Mouse (Mus musculus): ENCODE data around the gene Pnpla1.

Gene Pnpla1

DNA sequence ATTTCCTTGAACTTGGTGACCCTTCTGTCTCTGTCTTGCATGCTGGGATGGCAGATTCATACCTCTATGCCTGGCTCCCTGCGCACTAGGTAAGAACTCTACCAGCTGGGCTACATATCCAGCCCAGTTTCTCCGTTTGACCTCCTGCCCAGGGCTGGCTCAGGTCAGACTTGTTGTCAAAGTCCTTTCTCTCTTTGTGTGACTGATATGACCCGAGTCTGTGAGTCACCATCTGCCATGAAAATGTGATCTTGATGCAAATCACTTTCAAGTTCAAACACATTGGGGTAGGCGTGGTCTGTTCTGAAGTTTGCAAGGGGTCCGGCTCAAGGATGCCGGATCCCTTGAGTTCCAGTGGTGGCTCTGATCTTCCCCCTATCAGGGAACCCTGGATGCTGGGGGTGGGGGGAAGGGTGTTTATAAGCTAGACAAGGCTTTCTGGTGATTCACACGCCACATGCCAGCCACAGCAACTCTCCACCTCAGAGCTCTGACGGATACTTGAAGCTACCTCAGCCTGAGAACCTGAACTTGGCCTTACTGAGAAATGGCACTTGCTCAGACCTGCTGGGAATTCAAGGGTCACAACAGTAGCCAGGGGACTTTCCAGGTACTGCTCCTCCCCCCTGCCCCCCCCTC is 66.9 kb downstream of the Pnpla1 start:
- no peak for DNase-seq (ENCODE audit: low spot score)

DNA sequence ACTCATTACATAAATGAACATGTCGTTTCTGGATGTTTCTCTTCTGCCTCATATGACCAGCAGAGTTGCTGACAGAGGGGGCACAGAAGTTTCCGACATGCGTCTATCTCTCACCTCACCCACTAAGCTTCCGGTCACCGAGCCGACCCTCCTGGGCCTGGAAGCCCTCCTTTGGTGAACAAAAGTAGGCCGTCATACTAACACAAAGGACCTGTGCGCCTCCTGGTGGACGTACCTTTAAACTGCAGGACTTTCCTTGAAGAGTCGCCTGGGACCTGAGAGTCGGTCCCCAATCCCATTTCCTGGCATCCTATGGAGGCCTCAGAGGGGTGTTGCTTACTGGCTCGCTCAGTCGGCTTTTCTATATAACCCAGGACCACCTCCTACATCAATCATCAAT is 68.2 kb downstream of the Pnpla1 start:
- DNase-seq (ENCODE audit: low spot score), result peak; percentile 59

DNA sequence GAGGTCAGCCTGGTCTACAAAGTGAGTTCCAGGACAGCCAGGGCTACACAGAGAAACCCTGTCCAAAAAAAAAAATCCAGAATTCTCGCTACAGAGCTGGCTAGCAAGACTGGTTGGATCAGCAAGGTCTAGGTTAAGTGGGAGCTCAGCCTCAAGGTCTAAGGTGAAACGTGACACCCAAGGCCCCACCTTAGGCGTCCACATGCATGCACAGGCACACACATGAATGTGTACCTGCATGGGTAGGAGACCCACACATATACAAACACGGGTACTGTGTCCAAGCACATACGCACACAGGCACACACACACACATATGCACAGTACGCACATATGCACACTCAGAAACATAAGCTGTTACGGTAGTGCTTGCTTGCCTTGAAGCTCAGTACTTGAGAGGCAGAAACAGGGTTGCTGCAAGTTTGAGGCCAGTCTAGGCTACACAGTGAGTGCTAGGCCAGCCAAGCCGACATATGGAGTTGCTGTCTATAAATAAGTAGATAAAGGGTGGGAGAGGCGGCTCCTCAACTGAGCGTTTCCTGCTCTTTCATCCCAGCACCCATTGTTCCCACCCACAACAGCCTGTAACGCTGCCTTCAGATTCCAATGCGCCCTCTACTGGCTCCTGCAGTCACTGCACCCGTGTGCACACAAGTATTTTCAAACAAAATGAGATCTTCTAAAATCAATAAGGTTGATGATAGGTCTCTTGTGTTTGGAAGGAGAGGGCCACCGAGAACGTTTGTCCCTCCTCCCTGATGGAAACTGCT is 68.8 kb downstream of the Pnpla1 start:
- DNase-seq (ENCODE audit: low spot score), result peak; percentile 30

DNA sequence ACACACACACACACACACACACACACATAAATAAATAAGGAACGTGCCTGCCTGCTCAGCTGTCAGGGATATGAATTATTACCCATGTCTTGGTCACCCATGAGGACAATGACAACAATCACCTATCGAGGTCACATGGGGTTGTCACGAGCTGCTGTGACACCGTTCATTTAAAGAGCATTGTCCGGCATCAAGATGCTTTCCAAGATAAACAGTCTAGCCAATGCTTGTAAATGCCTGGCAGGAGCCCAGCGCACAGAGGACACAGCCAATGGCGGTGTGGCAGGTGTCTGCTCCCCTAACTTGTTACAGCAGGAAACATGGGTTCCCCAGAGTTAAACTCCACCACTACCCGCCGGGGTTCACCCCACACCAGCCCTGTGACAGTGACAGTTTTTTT is 69.8 kb downstream of the Pnpla1 start:
- DNase-seq (ENCODE audit: low spot score), result no peak

DNA sequence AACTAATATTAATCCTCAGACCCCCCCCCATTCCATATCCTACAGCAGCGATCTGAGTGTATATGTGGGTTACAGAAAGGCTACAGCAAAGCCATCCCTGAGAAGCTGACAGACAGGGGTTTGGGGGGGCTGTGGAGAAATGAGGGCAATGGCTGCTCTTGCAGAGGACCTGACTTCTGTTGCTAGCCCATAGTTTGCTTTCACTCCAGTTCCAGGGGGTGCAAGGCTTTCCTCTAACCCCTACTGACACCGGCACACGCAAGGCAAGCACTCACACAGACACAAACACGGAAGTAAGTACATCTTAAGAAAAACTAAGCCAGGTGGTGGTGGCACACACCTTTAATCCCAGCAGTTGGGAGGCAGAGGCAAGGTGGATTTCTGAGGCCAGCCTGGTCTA is 71.2 kb downstream of the Pnpla1 start:
- DNase-seq (ENCODE audit: low spot score), result no peak

DNA sequence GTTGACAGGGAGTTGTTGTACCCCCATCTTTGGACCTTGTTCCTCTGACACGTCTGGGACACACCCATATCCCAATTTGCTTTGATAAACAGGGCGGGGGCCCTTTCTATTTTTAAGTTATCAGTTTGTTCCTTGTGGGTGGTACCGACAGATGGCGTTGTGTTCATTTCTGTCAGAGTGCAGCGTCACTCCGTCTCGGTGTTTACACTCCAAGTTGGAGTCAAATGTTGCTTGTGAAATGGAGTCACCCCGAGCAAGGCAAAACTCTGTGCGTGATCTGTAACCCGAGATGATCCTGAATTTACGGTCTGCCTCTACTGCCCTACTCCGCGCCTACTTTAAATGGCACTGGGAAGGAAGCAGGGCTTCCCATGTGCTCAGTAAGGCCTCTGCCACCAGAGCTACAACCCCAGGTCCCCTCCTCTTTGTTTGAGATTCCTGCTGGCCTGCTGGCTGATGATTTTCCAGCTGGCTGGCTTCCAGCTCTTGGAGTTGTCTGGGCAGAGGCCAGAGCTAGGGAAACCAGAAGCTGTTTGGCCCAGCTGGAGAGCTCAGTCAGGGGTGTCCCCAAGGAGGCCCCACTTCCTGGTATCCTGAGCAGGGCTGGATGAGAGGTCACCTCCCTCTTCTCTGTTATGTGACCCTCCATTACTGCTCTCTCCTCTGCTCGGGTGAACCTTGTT is 72.3 kb downstream of the Pnpla1 start:
- peak; percentile 87 for DNase-seq (ENCODE audit: low spot score)

DNA sequence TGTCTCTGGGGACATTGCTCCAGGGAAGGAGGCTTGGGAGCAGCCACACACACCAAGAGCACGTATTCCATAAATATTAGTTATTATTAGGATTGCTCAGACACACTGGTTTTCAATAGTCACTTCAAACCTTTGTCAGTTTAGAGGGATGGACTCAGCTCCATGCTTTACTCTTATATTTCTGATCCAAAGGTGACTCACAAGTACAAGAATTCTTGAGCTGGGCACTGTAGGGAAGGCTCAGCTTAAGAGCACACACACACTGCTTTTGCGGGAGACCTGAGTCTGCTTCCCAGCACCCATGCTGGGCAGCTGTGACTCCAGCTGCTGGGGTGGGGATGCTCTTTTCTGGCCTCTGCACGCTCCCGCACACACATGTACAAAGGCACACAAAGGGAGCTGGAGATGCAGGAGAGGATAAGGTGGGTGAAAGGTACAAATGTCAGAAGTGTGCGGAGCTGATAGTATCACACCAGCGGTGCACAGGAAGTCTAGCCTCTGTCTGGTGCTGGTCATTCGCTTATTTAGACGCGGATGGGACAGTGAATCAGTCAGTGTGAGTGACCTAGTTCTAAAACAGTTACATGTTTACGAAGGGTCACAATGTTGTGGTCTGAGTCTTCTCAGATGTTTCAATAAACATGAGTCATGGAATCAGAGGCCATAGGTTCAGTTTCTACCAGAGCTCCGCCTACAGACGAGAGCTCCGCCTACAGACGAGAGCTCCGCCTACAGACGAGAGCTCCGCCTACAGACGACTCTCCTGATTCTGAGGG is 73.4 kb downstream of the Pnpla1 start:
- no peak for DNase-seq (ENCODE audit: low spot score)

DNA sequence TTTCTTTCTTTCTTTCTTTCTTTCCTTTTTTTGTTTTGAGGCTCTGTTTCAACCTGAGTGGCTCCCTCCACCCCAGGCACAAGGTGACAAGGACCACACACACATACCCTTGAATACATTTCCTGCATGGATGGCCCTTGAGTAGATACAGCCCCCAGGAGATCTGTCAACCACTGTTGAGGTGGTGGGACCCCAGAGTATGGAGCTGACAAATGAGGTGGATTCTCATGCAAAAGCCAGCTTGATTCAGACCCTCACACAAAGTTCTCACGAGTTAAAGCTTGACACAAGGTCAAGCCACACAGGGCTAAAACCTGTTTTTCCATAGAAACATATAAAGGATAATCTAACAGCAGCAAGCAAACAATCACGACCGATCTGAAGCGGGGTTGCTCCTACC is 74.1 kb downstream of the Pnpla1 start:
- no peak for DNase-seq (ENCODE audit: low spot score)

DNA sequence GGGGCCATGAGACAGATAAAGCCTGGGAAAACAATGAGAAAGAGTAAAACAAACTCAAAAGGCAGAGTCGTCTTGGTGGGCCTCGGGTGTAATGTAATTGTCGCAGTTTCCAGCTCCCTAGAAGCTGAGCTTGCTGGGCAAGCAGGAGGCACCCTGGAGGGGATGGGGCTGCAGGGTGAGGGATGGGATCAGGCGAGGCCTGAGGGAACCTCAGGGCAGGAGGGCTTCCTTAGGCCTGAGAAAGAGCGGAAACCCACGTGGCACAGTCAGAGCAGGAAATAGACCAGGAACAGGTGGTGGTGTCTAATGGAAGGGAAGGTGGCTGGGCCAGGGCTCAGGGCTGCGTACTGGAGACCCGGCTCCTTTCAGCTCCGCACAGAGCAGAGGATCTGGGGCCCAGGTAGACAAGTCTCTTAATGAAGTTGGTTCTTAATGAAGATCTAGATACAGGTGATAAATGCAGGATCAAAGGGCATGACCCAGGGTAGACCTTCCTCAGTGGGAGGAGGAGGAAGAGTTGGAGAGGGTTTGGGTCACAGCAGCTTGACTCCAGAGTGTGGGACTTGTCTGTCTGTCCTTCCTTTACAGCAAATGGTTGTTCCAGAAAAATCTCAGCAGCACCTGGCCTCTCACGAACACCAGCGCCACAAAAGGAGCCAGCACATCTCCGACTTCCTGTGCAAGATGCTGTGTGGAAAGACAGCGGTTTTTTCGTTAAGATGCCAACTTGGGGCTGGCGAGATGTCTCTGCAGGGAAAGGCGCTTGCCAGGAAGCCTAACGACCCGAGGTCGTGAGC is 76.1 kb downstream of the Pnpla1 start:
- DNase-seq (ENCODE audit: low spot score), result no peak

DNA sequence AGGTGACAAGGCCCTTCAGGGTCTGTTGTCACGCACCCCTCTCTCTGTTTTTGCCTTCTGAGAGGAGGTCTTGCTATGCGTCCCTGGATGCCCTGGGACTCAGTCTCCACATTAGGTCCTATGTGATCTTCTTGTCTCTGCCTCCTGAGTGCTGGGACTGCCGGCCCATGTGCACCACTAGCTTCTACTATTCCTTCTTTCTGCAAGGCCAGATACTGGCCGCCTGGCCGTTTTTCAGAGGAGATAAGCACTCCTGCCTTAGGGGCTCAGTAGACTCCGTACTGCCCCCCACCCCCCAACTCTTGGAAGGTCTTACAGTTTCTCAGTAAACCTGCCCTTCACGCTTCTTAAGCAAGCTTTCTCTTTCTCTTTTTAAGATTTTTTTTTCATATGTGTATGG is 77.9 kb downstream of the Pnpla1 start:
- DNase-seq (ENCODE audit: low spot score), result no peak

DNA sequence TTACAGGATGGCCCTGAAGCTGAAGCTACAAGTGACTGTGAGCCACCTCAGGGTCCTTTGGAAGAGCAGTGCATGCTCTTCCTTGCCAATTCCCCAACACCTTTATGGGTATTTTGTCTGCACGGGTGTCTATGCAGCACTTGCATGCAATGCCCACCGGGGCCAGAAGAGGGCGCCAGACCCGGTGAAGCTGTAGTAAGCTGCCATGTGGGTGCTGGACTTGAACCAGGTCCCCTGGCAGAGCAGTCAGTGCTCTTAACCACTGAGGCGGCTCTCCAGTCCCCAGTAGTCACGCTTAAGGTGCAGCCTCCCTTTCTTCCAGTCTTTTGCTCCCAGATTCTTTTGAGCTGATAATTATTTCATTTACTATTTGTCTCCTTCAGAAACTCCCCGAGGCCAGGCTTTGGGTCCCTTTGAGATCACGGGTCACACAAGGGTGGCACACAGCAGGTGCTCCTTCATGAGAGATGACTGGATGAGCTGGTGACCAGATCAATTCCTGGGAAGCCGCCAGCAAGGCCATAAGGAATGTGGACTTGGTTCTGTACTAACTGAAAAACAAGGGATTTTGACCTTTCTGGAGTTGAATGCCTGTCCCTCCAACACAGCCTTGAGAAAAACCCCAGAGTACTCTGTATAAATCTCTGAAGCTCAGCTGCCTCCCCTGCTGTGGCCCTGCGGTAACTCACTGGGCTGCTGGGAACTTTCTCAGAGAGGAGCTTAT is 78.6 kb downstream of the Pnpla1 start:
- no peak for DNase-seq (ENCODE audit: low spot score)

Measured in yolk sac, embryonic 10.5 days (tissue).